Mouse (Mus musculus) liver, embryonic 13.5 days (tissue): ENCODE measurements around the gene Ypel1. TPM values are rescaled to one million over a fixed set of nuclear protein-coding genes. Genes with fewer than 3 reads are reported as not detected.

ENCODE experiments used
- ATAC-seq: fragments of 200-750 bp; cut with Nextera tagmentation; 2 replicates; pipeline ENCODE4 v1.8.0; 2017; ENCODE audit warnings: low read depth, mild to moderate bottlenecking, moderate number of reproducible peaks, moderate library complexity
- DNase-seq: peaks from one replicate; pipeline ENCODE4 v3.0.0; 2022
- H3K27ac ChIP-seq: fragments of 300-500 bp; sonication (generic); 2 replicates; pipeline ENCODE4 v1.5.1; 2015; ENCODE audit warnings: moderate library complexity, mild to moderate bottlenecking, inconsistent platforms
- H3K27me3 ChIP-seq: fragments of 300-500 bp; sonication (generic); 2 replicates; pipeline ENCODE4 v1.6.1; 2015; ENCODE audit warnings: mild to moderate bottlenecking, inconsistent platforms
- H3K36me3 ChIP-seq: fragments of 300-500 bp; sonication (generic); 2 replicates; pipeline ENCODE4 v1.6.1; 2015; ENCODE audit warnings: mild to moderate bottlenecking, inconsistent platforms
- H3K4me1 ChIP-seq: fragments of 300-500 bp; sonication (generic); replicated peaks from 2 replicates; pipeline ENCODE4 v1.6.1; 2015; ENCODE audit warnings: inconsistent platforms
- H3K4me2 ChIP-seq: fragments of 300-500 bp; sonication (generic); 2 replicates; pipeline ENCODE4 v1.6.1; 2015; ENCODE audit warnings: inconsistent platforms, mild to moderate bottlenecking, moderate library complexity
- H3K4me3 ChIP-seq: fragments of 300-500 bp; sonication (generic); replicated peaks from 2 replicates; pipeline ENCODE4 v1.5.1; 2015; ENCODE audit warnings: mild to moderate bottlenecking, inconsistent platforms
- H3K9ac ChIP-seq: fragments of 300-500 bp; sonication (generic); 2 replicates; pipeline ENCODE4 v1.6.1; 2015; ENCODE audit warnings: mild to moderate bottlenecking, inconsistent platforms
- H3K9me3 ChIP-seq: fragments of 300-500 bp; sonication (generic); replicated peaks from 2 replicates; pipeline ENCODE4 v1.6.1; 2016; ENCODE audit warnings: inconsistent platforms
- WGBS: fragments of 180-500 bp; shearing (Covaris S2); methylation state at CpG from one replicate; pipeline ENCODE4 v1.1.7; 2015; ENCODE audit not compliant: insufficient replicate concordance; 5-methylcytosine and 5-hydroxymethylcytosine counted together
- polyA plus RNA-seq: library from polyadenylated mRNA; unstranded; fragments of >200 nt; fragmentation: Nextera tagmentation; extraction: Ambion mirVana; gene quantifications from 2 replicates; pipeline ENCODE4 v1.2.1, GENCODE M21; 2015

The Ypel1 gene
- polyA plus RNA-seq, 1 experiment from 2014 or later: 1.6 TPM

DNA sequence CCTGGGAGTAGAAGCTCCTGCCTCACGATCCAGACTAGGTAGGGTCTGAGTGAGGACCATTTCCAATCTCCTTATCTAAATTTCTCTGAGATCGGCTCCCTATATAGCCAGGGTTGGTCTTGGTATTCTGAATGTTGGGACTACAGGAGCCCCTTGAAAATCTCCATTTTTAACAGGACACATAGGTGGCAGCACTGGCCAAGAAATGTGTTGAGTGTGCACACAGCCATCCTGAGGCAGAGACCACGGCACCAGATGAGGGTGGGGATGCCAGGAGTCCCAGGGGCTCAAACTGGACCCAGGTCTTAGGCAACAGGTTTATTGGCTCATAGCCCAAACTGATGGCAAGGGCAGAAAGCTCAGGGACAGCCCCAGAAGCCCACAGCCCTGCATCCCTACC lies 18.9 kb downstream of the Ypel1 start:
- WGBS: 84% methylated on average over 3 of the region's 3 CpGs
- no peak overlapping the region for H3K9ac ChIP-seq
- no peak overlapping the region for H3K27ac ChIP-seq
- DNase-seq (no peak), ATAC-seq (no peak)
- H3K4me1 ChIP-seq: no peaks in the 10 kb centered on the region
- no peaks in the 10 kb centered on the region for H3K9me3 ChIP-seq
- H3K4me3 ChIP-seq: no peak overlapping the region
- peaks cover 78% of the 10 kb centered on the region for H3K36me3 ChIP-seq
- no peak overlapping the region for H3K4me2 ChIP-seq
- no peaks in the 10 kb centered on the region for H3K27me3 ChIP-seq

DNA sequence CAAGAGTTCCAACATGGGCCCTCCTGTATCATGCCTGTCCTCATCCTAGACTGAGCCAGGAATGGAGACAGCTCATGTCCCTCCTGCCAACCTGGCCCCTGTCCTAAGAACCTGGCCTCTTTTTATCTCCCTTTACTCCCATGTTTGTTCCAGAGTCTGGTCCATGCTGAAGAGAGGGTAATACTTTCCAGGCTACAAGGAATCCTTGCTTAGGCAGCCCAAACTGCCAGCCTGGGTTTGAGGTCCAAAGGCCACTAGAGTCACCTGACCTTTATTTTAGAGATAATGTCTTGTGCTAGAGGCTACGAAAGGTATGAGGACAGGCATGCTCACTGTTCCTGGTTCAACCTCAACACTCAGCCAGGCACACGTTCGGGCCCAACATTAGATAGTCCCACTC lies 27.4 kb downstream of the Ypel1 start:
- H3K4me2 ChIP-seq: no peak overlapping the region
- H3K9me3 ChIP-seq: no peaks in the 10 kb centered on the region
- ATAC-seq: peak; percentile 8; the same call in 1 of the 2 replicates
- DNase-seq: no peak
- H3K27ac ChIP-seq: no peak overlapping the region
- H3K27me3 ChIP-seq: no peaks in the 10 kb centered on the region
- no peaks in the 10 kb centered on the region for H3K4me1 ChIP-seq
- no peak overlapping the region for H3K9ac ChIP-seq
- WGBS: 80% methylated on average over 3 of the region's 3 CpGs
- H3K4me3 ChIP-seq: no peak overlapping the region
- H3K36me3 ChIP-seq: peaks cover 95% of the 10 kb centered on the region

DNA sequence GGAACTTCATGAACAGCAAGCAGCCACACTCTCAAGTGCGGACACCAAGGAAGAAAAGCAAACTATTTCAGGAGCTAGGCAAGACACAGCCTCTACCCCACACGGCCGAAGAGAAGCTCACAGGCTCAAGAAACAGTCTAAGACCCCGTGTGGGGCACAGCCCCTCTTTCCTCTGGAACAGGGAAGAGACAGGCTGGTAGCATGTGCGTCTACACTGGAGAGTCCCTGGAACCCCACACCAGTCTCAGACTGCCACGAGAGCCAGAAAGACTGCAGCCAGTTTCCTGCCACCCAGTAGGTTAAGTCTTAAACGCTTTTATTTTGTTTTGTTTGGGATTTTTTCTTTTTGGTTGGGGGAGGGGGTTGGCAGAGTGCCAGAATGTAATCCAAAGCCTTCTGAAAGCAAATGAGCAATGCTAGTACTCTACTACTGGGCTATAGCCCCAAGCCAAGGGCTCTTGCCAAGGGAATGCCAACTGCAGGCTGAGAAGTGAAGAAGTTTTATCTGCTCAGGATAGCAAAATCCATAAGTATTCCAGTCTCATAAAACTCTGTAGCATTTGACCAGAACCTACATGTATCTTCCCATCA lies 33.2 kb downstream of the Ypel1 start:
- no peak for ATAC-seq
- 81% methylated on average over 7 of the region's 7 CpGs for WGBS
- H3K9me3 ChIP-seq: no peaks in the 10 kb centered on the region
- H3K27me3 ChIP-seq: no peaks in the 10 kb centered on the region
- no peak overlapping the region for H3K4me2 ChIP-seq
- H3K36me3 ChIP-seq: peaks cover 91% of the 10 kb centered on the region
- no peak overlapping the region for H3K4me3 ChIP-seq
- no peak overlapping the region for H3K9ac ChIP-seq
- H3K4me1 ChIP-seq: no peaks in the 10 kb centered on the region
- no peak overlapping the region for H3K27ac ChIP-seq
- no peak for DNase-seq

DNA sequence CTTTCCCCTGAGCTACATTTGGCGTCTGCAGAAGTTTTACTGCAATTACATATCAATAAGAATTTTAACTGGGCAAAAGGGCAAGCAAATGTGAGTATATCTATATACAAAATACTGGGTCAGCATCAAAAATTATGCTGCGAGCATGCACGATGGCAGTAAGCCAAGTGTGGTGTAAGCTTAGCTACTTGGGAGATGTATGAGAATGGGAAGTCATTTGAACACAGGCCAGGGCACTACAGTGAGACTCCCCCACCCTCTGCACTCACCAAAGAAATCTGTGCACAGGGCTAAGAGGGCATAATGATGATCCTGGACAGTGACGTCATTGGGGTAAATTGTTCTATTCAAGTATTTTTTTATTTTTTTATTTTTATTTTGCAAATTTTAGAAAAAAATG lies 35.1 kb downstream of the Ypel1 start:
- Histone ChIP-seq H3K4me2 (no peak overlapping the region), H3K4me1 (peaks cover 3% of the 10 kb centered on the region), H3K36me3 (peaks cover 87% of the 10 kb centered on the region), H3K27ac (no peak overlapping the region), H3K9me3 (no peaks in the 10 kb centered on the region), H3K9ac (no peak overlapping the region), H3K27me3 (no peaks in the 10 kb centered on the region), H3K4me3 (no peak overlapping the region)
- no peak for ATAC-seq
- no peak for DNase-seq
- 85% methylated on average over 4 of the region's 4 CpGs for WGBS

DNA sequence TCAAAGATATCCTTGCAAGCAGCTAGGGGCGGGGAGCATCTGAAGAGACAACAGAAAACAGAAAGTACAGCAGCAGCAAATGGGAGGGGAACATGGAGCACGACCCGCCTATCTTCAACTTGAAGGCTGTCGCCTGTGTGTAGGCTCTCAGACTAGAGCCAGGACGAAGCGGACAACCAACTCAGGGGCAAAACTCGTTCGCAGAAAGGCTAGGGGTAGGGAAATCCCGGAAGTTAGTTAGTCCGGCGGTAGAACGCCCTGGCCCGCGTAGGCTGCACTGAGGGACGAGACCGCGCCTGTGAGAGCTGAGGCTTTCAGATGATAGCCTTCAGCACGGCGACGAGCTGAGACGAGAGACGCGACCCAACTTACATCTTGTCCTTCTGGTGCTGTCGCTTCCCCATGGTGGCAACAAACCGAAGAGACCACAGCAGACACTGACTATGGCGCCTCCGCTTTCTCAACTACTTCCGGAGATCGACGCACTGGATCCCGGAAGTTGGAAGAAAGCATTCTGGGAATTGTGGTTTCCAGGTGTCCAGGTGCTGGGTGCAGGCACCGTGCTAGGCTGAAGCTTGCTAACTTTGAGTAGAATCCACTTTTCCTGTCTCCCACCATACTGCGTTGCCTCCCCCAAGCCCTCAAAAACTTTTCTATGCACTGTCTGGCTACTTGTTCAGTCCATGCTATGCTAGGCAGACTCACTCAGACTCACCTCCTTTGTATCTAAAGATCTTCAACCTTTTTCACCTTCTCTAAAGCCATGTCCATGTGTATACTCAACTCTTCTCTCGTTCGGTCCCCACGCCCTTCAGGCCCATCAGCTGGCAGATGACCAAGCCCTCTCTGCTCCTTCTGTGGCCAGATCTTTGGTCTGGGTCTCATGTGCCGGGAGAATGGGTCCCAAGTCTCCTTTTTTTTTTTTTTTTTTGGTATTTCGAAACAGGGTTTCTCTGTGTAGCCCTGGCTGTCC lies 41.6 kb downstream of the Ypel1 start, which contains the start of gene Ppil2:
Gene Ppil2, minus strand, starts transcription at position 487 of the 973 bp plus-strand sequence.
- ATAC-seq (peak; percentile 89), DNase-seq (peak; percentile 66)
- WGBS: 5% methylated on average over 38 of the region's 38 CpGs
- peak within 1 kb of the TSS; percentile 84 for H3K9ac ChIP-seq
- peaks cover 17% of the 10 kb centered on the region for H3K4me1 ChIP-seq
- peak within 1 kb of the TSS; percentile 80 for H3K4me2 ChIP-seq
- no peaks in the 10 kb centered on the region for H3K9me3 ChIP-seq
- H3K27me3 ChIP-seq: no peaks in the 10 kb centered on the region
- H3K36me3 ChIP-seq: peaks cover 39% of the 10 kb centered on the region
- peak within 1 kb of the TSS; percentile 89 for H3K4me3 ChIP-seq
- peak within 1 kb of the TSS; percentile 79 for H3K27ac ChIP-seq

DNA sequence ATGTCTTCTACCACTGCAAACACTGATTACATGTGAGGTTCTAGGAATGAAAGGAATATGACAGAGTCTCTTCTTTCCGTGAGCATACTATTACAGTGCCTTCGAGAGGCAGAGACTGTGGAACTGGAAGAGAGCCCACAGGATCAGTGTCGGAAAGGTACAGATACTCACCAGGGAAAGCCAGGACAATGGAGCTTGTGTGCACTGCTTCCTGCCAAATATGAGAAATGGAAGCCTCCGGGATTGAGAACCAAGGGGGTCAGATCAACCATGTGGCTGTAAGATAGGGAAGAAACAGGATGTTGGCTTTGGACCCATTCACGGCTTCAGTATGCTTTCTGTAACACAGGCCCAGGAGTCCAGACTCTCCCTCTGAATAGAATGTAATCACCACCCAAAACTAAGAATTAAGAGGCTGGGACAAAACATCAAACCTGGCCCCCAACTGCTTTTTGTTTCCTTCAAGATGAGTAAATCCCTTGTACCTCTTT lies 47.9 kb downstream of the Ypel1 start:
- ATAC-seq: no peak
- DNase-seq: no peak
- Histone ChIP-seq H3K27ac (no peak overlapping the region), H3K9me3 (no peaks in the 10 kb centered on the region), H3K4me2 (no peak overlapping the region), H3K4me1 (no peaks in the 10 kb centered on the region), H3K36me3 (peaks cover 45% of the 10 kb centered on the region), H3K9ac (no peak overlapping the region), H3K4me3 (no peak overlapping the region), H3K27me3 (no peaks in the 10 kb centered on the region)
- 80% methylated on average over 5 of the region's 5 CpGs for WGBS

DNA sequence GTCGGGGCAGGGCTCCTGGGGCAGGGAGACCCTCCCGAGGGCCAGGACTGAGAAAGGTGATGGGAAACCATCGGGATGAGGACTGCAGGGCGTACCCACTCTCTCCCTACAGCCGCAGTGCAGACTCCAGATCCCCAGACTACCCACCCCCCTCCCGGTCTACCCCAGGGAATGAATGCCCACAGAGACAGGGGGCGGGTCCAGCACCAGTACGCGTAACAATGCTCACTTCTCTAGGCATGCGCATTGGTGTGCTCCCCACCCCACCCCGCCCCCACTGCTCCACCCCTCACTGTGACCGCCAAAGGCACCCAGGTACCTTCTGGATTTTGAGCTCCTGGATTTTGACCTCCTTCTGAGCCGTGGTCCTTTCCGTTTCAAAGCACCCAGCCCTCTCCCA lies 52.1 kb downstream of the Ypel1 start:
- peaks cover 34% of the 10 kb centered on the region for H3K36me3 ChIP-seq
- 81% methylated on average over 14 of the region's 14 CpGs for WGBS
- no peak overlapping the region for H3K27ac ChIP-seq
- no peak overlapping the region for H3K4me2 ChIP-seq
- no peaks in the 10 kb centered on the region for H3K27me3 ChIP-seq
- DNase-seq (no peak), ATAC-seq (no peak)
- H3K4me3 ChIP-seq: no peak overlapping the region
- peaks cover 23% of the 10 kb centered on the region for H3K4me1 ChIP-seq
- no peak overlapping the region for H3K9ac ChIP-seq
- no peaks in the 10 kb centered on the region for H3K9me3 ChIP-seq

DNA sequence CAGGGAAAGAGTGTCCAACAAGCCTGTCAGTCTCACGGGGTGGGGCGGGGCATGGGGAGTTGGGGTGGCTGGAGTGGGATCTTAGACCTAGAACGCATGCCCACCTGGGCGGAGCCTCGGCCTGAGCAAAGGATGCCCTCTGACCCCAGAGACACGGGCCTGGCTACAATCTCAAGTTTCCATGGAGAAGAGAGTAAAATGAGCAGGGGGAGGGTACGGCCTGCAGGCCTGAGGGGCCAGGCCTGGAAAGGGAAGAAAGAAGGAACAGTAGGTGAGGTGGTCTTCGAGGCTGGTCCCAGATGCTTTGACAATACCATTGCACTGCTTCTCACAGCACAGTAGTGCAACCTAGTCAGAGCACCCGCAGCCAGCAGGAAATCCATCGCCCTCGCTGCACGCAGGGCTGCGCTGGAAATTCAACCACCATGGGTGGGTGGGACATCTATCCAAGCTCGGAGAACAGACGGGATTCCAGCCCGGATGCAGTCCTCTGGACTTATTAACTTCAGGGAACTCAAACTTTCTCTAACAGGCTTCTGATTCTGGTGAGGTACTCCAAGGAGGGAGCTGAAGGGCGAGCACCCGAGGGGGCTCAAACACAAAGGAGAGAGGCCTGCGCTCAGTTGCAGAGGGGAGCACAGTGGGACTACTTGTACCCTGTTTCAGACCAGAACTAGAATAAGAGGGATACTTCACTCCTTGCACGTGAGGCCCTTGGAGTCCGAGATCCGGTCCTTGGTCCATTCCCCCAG lies 54.8 kb downstream of the Ypel1 start:
- no peak for DNase-seq
- Histone ChIP-seq H3K9ac (peak overlapping the region; percentile 76), H3K4me1 (peaks cover 23% of the 10 kb centered on the region), H3K4me2 (peak overlapping the region; percentile 87), H3K36me3 (peaks cover 20% of the 10 kb centered on the region), H3K4me3 (peak overlapping the region; percentile 68), H3K27me3 (no peaks in the 10 kb centered on the region), H3K27ac (peak overlapping the region; percentile 25; the same call in 1 of the 2 replicates), H3K9me3 (no peaks in the 10 kb centered on the region)
- WGBS: 8% methylated on average over 22 of the region's 22 CpGs
- ATAC-seq: no peak; the same call in 1 of the 2 replicates

DNA sequence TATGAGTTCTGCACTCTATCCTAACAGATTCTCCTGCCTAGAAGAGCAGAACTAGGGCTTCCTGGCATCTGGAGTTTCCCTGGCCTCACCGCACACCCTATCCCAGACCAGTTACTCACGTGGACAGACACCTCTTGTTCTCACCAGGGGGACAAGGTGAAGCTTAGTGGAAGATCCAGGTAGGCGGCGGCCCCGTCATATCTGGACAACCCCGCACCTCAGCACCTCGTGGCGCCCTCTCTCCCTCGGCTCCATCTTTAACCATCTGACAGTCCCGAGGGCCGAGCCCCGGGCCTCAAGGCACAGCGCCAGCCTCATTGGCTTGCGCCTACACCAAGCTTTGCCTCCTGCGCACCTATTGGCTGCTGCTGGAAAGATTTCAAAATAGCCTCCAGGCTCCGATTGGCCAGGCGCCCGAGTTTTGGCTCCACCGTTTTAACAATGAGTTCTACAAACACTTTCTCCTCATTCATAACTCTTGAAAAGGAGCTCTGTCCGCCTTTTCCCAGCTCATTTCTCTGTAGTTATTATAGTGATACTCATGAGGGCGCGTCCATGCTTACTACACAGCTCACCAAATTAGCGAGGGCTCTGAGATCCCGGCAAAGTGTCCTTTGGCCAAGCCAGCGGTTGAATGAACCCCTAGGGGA lies 55.5 kb downstream of the Ypel1 start, which contains the start of gene 2610318N02Rik:
Gene 2610318N02Rik, minus strand, starts transcription at position 297 of the 650 bp plus-strand sequence.
- Histone ChIP-seq H3K36me3 (peaks cover 14% of the 10 kb centered on the region), H3K4me3 (peak within 1 kb of the TSS; percentile 68), H3K4me1 (peaks cover 23% of the 10 kb centered on the region), H3K9me3 (no peaks in the 10 kb centered on the region), H3K9ac (peak within 1 kb of the TSS; percentile 76), H3K27me3 (no peaks in the 10 kb centered on the region), H3K27ac (peak within 1 kb of the TSS; percentile 75), H3K4me2 (peak within 1 kb of the TSS; percentile 87)
- ATAC-seq (peak; percentile 98), DNase-seq (peak; percentile 87)
- under 1% methylated on average over 25 of the region's 25 CpGs for WGBS

DNA sequence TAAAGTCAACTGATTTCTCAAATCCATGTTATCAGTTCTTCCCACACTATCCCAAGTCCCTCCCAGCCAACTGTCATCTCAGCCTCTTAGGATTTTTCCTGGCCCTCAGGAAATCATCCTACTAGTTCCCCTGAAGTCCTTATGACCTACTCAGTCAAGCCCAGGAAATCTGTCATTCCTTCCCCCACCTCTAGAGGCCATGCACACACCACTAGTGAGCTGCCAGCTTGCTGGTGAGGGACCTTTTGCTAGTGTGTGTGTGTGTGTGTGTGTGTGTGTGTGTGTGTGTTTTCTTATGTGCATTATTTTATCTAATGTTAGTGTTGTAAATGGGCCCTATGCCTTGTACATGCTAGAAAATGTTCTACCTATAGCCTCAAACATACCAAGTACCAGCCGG lies 57.8 kb downstream of the Ypel1 start:
- Histone ChIP-seq H3K9ac (no peak overlapping the region), H3K4me2 (no peak overlapping the region), H3K4me3 (no peak overlapping the region), H3K27ac (no peak overlapping the region), H3K27me3 (no peaks in the 10 kb centered on the region), H3K36me3 (no peaks in the 10 kb centered on the region), H3K4me1 (peaks cover 40% of the 10 kb centered on the region), H3K9me3 (no peaks in the 10 kb centered on the region)
- peak; percentile 47 for DNase-seq
- ATAC-seq: no peak
- 96% methylated on average over 1 of the region's 1 CpGs for WGBS
